Mouse (Mus musculus) ES-E14 (cell line): ENCODE data around the gene Nkpd1.

Experiments used
- HCFC1 ChIP-seq: IDR thresholded peaks from 2 replicates; pipeline ENCODE4 v1.6.1; 2012; ENCODE audit warnings: low read length, inconsistent platforms, borderline replicate concordance; ENCODE audit not compliant: insufficient read depth
- ZC3H11A ChIP-seq: IDR thresholded peaks from 2 replicates; pipeline ENCODE4 v1.6.1; 2012; ENCODE audit warnings: low read depth, mild to moderate bottlenecking, inconsistent platforms, low read length, borderline replicate concordance
- ZNF384 ChIP-seq: IDR thresholded peaks from 2 replicates; pipeline ENCODE4 v1.6.1; 2012; ENCODE audit warnings: low read depth, low read length, inconsistent platforms

DNA sequence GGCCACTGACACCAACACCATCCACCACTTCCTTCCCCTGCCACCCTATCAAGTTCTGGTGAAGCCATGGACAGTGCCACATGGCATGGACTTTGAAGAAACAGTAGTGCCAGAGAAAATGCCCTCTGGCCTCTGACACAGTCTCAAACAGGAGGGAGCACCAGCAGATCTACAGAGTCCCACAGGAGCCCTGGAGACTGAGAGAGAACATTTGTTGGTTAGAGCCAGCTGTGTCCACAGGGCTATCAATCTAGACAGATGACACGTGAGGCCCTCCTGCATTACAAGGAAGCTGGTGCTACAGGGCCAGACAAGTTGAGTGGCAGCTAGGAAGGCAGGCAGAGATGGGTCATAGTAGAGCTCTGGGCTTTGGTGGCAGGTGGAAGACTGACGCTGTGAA is 34.8 kb downstream of the Nkpd1 start:
- no peak for TF ChIP-seq HCFC1
- no peak for TF ChIP-seq ZC3H11A
- TF ChIP-seq ZNF384 = no peak
